Mouse (Mus musculus): ENCODE results near the gene Fkrp.

The Fkrp gene

GRCm38 (mm10) chr7:16794886-16795285 lies 21.6 kb downstream of the Fkrp start:
- no peak for DNase-seq (ENCODE audit: extremely low read depth, insufficient read length, low spot score)

DNA sequence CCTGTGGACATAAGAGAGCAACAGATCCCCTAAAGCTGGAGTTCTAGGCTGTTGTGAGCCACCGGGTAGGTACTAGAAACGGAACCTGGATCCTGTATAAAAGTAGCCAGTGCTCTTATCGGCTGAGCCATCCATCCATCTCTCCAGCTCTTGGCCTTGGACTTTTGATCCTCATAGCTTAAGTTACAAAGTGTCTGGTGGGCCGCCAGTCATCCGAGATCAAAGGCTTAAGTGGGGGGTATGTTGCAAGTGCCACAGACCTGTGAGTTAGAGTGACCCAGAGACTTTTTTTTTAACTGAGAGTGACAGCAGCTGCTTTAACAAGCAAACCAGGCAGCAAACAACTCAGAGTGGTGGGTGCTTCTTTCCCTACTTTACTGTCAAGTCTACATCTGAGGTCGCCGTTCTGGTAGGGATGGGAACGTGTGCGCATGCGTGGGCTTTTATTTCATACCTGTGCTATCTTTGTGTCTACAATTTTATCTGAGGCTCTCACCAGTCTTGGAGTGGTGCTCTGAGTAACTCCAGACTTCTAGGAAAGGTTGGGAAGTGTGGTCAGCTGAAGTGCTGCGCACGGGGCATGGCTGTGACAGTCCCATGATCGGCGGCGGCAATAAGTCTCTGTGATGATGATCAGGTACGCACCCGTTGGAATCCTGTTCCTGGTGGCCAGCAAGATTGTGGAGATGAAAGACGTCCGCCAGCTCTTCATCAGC lies 23.4 kb downstream of the Fkrp start:
- DNase-seq (ENCODE audit: extremely low read depth, insufficient read length, low spot score): no peak

GRCm38 (mm10) chr7:16792316-16792715 lies 24.2 kb downstream of the Fkrp start:
- DNase-seq (ENCODE audit: extremely low read depth, insufficient read length, low spot score): no peak

DNA sequence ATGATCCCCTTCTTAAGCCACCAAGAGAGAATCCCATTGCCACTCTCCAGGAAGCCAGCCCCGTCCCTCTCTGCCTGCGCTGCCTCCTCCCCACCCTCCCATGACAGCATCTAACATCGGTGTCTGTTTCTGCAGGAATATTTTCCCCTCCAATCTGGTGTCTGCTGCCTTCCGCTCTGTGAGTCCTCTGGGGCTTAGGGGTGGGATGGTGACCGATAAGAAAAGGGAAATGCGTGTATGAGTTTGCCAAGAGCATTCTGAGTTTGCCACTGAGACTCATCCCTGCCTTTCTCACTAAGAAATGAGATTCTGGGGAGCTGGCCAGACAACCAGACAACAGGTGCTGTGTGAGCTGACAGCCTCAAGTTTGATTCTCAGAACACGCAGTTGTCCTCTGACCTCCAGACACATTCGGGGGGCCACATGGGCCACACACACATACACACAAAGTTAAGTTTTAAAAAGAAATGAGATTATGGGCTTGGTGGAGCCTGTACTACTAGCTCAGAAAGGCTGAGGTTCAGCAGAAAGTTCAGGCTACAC lies 30.9 kb downstream of the Fkrp start:
- DNase-seq (ENCODE audit: extremely low read depth, insufficient read length, low spot score): no peak

GRCm38 (mm10) chr7:16784498-16784976 lies 32.0 kb downstream of the Fkrp start:
- DNase-seq (ENCODE audit: extremely low read depth, insufficient read length, low spot score): peak; percentile 84

GRCm38 (mm10) chr7:16783758-16784415 lies 32.6 kb downstream of the Fkrp start:
- peak; percentile 81 for DNase-seq (ENCODE audit: extremely low read depth, insufficient read length, low spot score)

DNA sequence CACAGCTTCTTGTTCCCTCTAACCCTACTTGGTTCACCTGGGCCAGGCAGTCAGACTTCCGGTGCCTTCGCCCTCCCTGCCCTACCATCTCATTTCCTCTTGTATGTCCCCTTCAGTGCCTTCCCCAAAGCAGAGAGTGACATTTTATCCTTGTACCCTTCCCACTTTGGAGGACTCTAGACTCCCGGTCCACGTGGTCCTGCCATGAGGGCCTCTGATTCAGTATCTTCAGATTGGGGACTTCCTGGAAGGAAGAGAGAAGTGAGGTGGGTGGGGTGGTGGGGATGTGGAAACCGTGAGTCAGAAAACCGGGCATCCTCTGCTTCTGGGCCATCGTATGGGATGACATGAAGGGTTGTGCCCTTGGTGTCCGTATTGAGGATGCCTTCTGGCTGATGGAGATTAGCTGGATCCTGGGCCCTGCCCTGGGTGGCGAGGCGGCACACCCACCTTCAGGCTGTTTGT lies 33.3 kb downstream of the Fkrp start:
- peak; percentile 74 for DNase-seq (ENCODE audit: extremely low read depth, insufficient read length, low spot score)

- DNase-seq (ENCODE audit: extremely low read depth, insufficient read length, low spot score): no peak
Measured at GRCm38 (mm10) chr7:16782555-16783125, 33.9 kb downstream of the Fkrp start.

GRCm38 (mm10) chr7:16781816-16782554 lies 34.5 kb downstream of the Fkrp start:
- DNase-seq (ENCODE audit: extremely low read depth, insufficient read length, low spot score): peak; percentile 59

GRCm38 (mm10) chr7:16781555-16781815 lies 35.0 kb downstream of the Fkrp start:
- no peak for DNase-seq (ENCODE audit: extremely low read depth, insufficient read length, low spot score)

- peak; percentile 94 for DNase-seq (ENCODE audit: extremely low read depth, insufficient read length, low spot score)
Measured at GRCm38 (mm10) chr7:16780825-16781554, 35.5 kb downstream of the Fkrp start, which contains the start of gene Slc1a5. TSS of gene Slc1a5 (plus strand) at chr7:16781340.

DNA sequence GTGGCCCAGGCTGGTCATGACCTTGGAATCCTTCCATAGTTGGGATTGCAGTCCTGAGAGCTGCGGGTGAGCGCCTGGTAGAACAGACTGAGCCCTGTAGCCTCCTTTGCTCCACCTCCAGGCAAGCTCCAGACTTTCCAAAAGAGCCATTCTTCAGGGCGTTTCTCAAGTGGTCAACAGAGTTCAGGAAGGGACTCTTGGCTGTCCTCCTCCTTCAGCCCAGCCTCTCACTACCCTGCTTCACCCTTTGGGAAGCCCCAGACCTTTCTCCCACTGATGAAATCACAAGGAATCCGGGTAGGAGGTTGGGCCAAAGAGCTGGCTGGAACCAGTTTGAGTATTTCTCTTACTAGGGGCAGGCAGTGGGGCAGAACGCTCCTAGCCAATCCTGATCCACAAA lies 36.5 kb downstream of the Fkrp start:
- DNase-seq (ENCODE audit: extremely low read depth, insufficient read length, low spot score): no peak

DNA sequence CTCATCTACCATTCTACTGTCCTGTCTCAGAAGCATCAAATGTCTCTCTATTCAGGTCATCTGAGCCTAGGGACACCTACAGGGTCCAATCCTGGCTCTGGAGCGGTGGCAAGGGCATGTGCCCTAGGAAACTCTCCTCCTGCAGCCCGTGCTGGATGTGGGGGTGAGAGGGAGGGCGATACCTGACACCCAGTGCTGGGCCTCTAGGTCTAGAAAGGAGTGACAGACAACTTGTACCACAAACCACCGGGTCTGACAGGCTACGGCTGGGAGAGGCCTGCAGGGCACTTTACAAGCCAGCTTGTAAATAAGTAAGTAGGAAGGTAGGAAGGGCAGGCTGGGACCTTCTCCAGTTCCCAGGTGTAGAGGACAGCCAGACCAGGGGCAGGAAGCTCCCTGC lies 40.6 kb downstream of the Fkrp start:
- no peak for DNase-seq (ENCODE audit: extremely low read depth, insufficient read length, low spot score)

GRCm38 (mm10) chr7:16766443-16766842 lies 50.1 kb downstream of the Fkrp start:
- no peak for DNase-seq (ENCODE audit: extremely low read depth, insufficient read length, low spot score)

DNA sequence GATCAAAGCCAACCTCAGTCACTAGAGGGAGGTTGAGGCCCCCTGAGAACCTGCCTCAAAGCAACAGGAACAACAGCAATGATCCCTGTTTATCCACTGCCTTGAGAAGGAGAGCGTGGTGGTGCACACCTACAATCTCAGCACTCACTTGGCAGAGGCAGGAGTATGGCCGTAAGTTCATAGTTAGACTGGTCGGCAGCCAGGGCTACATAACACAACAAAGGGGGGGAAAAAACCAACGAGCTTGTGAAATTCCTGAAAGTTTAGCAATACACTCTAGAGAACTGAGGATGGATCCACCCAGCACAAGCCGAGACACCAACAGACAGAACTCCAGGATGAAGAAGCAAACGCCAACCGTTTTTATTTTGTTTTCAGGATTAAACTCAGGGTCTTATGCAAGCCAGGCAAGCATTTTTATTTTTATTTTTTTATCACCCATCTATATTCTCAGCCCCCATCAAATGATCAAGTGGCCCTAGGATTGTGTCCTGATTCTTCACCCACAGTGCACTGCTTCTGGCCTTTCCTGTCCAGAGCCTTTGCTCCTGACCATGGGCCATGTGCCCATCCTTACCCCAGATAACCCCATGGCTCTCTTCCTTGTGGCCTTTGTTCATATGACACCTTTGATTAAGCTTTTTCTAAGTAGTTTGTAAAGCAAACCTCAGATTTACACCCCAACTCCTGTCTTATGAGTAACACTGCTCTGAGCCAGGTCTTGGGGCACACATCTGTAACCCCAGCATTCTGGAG lies 52.9 kb downstream of the Fkrp start:
- no peak for DNase-seq (ENCODE audit: extremely low read depth, insufficient read length, low spot score)

DNA sequence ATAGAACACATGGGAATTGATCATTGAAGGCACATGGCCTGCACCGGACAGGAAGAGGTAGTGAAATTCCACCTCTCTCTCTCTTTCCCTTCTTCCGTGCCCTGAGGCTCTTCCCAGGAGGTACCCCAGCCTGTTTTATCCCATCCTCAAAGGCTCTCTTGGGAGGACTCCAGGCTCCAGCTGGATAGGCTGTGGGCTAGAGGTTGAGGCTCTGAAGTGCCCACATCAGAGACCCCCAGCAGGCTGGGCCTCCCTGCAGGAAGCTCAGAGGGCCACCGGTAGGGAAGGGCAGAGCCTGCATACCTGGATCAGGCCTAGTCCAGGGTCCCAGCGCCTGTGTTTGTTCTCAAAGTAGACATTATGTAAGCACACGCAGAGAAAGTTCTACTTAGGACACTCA lies 54.9 kb downstream of the Fkrp start:
- no peak for DNase-seq (ENCODE audit: extremely low read depth, insufficient read length, low spot score)

GRCm38 (mm10) chr7:16761005-16761481 lies 55.5 kb downstream of the Fkrp start:
- no peak for DNase-seq (ENCODE audit: extremely low read depth, insufficient read length, low spot score)

DNA sequence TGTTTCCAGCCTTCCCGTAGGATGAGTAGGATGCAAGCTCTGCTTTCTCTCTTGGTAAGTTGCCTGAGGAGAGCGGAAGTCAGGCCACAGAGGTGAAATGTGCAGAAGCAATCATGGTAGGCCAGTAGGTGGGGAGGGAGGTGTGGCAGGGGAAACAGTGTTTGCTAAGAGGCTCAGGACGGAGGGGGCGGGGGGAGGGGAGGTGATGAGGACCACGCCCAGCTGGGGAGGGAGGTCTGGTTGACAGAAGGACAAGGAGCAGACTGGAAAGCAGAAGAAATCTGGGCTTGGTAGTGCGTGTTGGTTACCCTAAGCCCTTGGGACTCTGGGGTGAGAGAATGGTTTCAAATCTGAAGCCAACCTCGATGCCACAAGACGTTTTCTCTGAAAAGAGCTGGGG lies 56.2 kb downstream of the Fkrp start:
- peak; percentile 63 for DNase-seq (ENCODE audit: extremely low read depth, insufficient read length, low spot score)

Data from 3134 (cell line).